Mouse (Mus musculus) kidney, adult 9 months (tissue): ENCODE results near the gene Scg3.
"Not testable (repeated sequence)": the region's sequence is repeated elsewhere in the genome, so short reads cannot be mapped to it uniquely, and the experiment has no call there.

Experiments
- DNase-seq: peaks from one replicate; pipeline ENCODE4 v3.0.0; 2022

Scg3 gene

GRCm38 (mm10) chr9:75683426-75684191 is at the start of gene Scg3:
TSS of gene Scg3 (minus strand) at chr9:75684056.
- peak; percentile 51 for DNase-seq

GRCm38 (mm10) chr9:75719952-75720687 is 36.3 kb upstream of the Scg3 start:
- peak; percentile 50 for DNase-seq

- no peak for DNase-seq
Observed at GRCm38 (mm10) chr9:75719481-75719880, 35.6 kb upstream of the Scg3 start.

- no peak for DNase-seq
Observed at GRCm38 (mm10) chr9:75684772-75685171, 916 bp upstream of the Scg3 start.

GRCm38 (mm10) chr9:75684292-75684691 is 436 bp upstream of the Scg3 start:
- no peak for DNase-seq

- no peak for DNase-seq
Observed at GRCm38 (mm10) chr9:75680606-75681005, 3.2 kb downstream of the Scg3 start.

GRCm38 (mm10) chr9:75679629-75680028 is 4.2 kb downstream of the Scg3 start:
- DNase-seq, result no peak

GRCm38 (mm10) chr9:75678341-75678740 is 5.5 kb downstream of the Scg3 start:
- no peak for DNase-seq

GRCm38 (mm10) chr9:75676226-75676625 is 7.6 kb downstream of the Scg3 start:
- DNase-seq, result no peak

- no peak for DNase-seq
Observed at GRCm38 (mm10) chr9:75672769-75673168, 11.1 kb downstream of the Scg3 start.

GRCm38 (mm10) chr9:75666612-75667011 is 17.2 kb downstream of the Scg3 start:
- no peak for DNase-seq

GRCm38 (mm10) chr9:75665364-75665763 is 18.5 kb downstream of the Scg3 start:
- DNase-seq, result no peak

- no peak for DNase-seq
Observed at GRCm38 (mm10) chr9:75660917-75661316, 22.9 kb downstream of the Scg3 start.

GRCm38 (mm10) chr9:75656456-75656855 is 27.4 kb downstream of the Scg3 start:
- DNase-seq, result not testable (repeated sequence)

- no peak for DNase-seq
Observed at GRCm38 (mm10) chr9:75653981-75654911, 29.6 kb downstream of the Scg3 start.

GRCm38 (mm10) chr9:75645405-75645804 is 38.5 kb downstream of the Scg3 start:
- no peak for DNase-seq

- no peak for DNase-seq
Observed at GRCm38 (mm10) chr9:75634226-75634625, 49.6 kb downstream of the Scg3 start.

GRCm38 (mm10) chr9:75633603-75634002 is 50.3 kb downstream of the Scg3 start:
- no peak for DNase-seq

- DNase-seq, result no peak
Observed at GRCm38 (mm10) chr9:75632902-75633301, 51.0 kb downstream of the Scg3 start.

GRCm38 (mm10) chr9:75632111-75632510 is 51.7 kb downstream of the Scg3 start:
- no peak for DNase-seq

- no peak for DNase-seq
Observed at GRCm38 (mm10) chr9:75630823-75631454, 52.9 kb downstream of the Scg3 start.

GRCm38 (mm10) chr9:75626308-75626604 is 57.6 kb downstream of the Scg3 start:
- DNase-seq, result no peak
